Mouse (Mus musculus): ENCODE measurements around the gene Actn1. TPM values are rescaled to one million over a fixed set of nuclear protein-coding genes. Genes with fewer than 3 reads are reported as not detected.

Gene Actn1
- total RNA-seq, 2 experiments from 2014 or later: 7.3 to 9.0 TPM

DNA sequence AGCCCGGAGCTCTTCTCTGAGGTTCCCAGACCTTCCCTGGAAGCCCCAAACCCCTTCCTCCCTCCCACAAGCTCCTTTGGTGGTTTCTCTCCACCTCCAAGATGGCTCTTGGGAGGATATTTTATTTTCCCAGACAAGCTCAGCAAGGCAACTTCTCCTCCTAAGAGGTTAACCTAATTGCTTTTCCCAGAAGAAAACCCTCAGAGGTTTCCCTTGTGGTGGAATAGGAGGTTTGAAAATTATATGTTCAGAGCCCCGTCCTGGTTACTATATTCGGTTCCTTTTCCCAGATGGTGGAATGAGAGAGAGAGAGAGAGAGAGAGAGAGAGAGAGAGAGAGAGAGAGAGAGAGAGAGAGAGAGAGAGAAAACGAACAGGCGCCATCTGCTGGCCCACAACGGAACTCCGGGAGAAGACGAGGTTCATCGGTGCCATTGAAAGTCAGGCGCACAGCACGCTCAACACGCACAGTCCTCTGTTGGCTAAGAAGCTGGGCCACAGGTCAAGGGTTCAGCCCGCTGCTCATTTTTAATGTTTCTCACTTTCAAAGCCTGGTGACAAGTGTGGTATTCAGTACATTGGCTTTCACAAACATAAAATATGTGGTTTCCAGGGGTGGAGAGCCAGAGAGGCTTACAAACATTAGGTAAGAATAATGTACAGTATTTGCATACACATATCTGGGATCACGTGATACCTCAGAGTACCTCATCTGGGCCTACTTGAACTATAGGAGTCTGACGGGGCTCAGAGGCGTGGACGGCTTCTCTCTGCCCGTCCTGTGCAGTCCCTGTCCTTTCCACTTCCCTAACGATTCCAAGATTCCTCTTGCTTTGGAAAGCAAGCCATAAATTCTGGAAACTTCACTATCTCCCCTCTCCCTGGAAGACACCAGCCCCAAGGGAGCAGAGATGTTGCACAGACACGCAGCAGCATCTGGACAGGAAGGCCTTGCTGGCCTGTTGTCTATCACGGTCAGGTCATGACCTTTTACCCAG lies 113.6 kb downstream of the Actn1 start:
- peak; percentile 56 to 61 for DNase-seq
- intact Hi-C loops (cut with DNase I): no loop called here

DNA sequence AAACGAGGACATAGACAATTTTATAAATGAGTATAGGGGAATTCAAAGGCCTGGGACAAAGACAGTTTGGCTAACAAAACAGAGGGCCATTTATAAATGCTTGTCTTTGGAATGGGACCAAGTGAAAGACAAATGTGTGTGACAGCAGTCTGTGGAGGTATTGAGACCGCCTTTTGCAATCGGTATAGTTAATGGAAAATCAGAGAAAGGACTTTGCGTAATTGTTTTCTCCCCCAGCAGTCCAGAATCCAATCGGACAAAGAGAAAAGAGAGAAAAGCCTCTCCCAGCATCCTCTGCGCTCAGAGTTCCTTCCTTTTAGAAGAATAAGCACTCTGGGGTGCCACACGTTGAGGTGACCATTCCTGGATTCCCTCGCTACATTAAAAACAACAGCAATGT lies 114.8 kb downstream of the Actn1 start:
- intact Hi-C loops (cut with DNase I): no loop called here
- no peak for DNase-seq

DNA sequence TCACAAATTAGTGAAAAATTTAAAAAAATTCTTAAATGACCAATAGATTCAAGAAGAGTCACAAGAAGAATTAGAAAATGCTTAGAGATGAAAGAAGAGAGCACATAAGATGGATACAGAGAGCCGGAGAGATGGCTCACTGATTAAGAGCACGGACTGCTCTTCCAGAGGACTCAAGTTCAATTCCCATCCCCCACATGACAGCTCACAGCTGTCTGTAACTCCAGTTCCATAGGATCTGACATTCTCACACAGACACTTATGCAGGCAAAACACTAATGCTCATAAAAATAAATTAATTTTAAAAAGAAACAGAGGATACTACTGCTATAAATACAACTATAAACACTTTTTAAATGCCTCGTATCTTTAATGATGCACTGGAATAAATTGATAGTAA lies 115.3 kb downstream of the Actn1 start:
- no peak for DNase-seq
- intact Hi-C loops (cut with DNase I): no loop called here

DNA sequence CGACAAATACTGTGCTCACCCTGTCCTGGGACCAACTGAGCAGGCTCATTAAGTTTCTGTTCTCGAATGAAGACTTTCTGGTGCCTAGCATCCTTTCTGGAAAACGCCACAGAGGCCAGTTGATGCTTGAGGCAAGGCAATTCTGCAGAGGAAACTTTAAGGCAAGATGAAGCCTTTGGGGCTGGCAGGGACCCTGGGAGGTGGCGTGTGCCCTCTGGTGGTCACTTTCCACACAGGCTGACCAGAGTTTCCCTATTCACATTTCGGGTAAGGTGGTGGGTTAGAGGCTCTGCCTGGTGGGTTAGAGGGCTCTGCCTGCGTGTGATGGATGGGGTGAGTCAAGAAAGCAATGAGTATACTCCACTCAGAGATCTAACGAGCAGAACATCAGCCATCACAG lies 118.7 kb downstream of the Actn1 start:
- DNase-seq: peak; percentile 45 to 49
- intact Hi-C loops (cut with DNase I): loop anchor here (2.0 kb wide), 1 partner anchor 783 kb away; no protein-coding TSS in a partner anchor

DNA sequence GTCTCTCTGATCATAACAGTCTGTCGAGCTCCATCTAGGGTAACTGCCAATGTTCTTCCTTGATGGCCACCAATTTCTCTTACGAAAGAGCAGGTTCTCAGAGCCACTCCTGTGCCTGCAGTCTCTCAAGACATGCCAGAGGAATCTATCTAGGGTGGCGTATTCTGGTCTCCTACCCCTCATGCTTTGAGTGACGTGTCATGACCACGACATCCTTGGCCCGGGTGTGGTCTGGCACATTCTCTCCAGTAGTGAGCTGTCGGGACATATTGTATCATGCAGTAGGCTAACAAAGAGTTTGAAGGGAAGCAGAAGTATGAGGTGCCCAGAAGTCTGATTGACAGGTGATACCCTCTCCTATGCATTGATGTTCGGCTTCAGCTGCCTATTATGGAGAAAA lies 119.2 kb downstream of the Actn1 start:
- intact Hi-C loops (cut with DNase I): loop anchor here (2.0 kb wide), 1 partner anchor 782 kb away; no protein-coding TSS in a partner anchor
- DNase-seq: no peak

DNA sequence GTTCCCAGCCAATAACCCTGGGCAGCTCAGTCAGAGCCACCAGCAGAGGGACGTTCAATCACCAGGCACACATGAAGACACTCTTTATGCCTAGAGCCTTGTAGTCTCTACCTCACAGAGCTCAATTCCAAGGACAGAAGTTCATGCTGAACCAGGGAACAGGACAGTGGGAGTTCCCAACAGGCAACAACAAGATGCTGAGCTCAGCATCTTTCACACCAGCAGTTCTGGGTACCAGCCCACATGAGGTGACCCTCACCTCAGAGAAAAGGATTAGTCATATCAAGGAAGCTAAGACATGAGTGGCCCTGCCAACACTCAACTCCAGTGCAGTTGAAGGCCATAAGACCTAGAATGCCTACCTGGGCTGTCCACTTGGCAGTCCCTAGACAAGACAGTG lies 122.4 kb downstream of the Actn1 start:
- no peak for DNase-seq
- intact Hi-C loops (cut with DNase I): loop anchor here (5.0 kb wide), 1 partner anchor 605 kb away; no protein-coding TSS in a partner anchor

DNA sequence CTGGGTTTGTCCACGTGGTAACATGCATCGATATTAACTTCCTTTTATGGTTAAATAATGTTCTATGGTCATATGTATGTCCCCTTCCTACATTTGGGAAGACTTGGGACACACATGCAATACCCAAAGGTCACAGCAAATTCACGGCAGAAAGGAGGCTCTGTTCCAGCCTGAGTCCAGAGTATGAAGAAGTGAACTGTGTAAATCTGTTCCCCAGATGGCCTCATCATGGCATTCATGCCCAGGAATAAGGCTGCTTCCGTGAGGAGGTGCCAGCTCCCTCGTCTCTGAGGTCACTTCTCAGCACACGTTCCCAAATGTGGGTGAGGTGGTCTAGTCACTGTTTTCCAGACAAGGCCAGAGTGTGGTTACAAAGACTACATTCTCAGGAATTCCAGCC lies 122.9 kb downstream of the Actn1 start:
- intact Hi-C loops (cut with DNase I): loop anchor here (5.0 kb wide), 1 partner anchor 605 kb away; no protein-coding TSS in a partner anchor

DNA sequence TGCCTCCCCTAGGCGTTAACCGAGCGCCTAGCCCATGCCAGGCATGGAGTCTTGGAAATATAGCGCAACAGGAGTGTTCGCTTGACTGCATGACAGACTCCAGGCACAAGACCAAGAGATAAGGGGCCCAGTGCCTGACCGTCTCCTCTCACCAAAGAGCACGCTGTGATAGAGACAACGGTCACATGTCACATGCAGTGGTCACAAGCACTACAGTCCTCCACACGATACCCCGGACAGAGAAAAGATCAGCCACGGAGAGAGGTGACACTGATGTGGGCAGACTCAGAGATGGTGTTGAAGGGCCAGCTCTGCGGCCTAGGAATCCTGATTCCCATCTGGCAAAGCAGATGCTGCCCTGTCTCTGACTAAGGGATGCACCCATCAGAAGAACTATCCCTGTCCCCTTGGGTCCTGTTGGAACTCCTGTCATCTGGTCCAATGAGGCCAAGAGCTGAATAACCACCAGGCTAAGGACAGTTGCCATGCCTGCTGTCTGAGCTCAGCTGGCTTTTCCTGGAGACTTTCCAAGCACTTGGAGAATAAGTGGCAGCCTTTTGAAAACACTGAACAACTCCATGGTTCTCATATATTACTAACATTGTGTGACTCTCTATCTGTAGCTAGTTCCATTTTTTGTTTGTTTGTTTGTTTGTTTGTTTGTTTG lies 123.8 kb downstream of the Actn1 start:
- no peak for DNase-seq
- intact Hi-C loops (cut with DNase I): loop anchor here (5.0 kb wide), 1 partner anchor 604 kb away; no protein-coding TSS in a partner anchor

More for the DNA sequence above, 122.9 kb downstream of the Actn1 start:
- DNase-seq: no peak

DNA sequence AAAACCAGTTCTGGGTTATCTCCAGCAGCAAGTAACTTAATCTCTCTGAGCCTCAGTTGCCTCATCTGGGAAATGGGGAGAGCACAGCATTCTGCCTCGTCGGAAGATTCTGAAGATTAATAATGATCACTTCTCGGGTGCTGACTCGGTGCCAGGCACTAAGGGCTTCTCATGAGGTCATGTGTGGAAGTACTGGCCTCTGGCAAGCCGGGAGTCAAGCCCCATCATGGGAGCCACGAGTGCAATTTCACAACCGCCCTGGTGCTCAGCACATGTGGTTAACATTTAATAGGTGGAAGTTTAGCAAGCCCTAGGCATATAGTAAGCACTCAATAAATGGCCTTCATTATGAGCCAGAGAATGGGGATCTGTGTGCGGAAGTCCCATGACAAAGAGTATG lies 125.0 kb downstream of the Actn1 start:
- DNase-seq: no peak
- intact Hi-C loops (cut with DNase I): loop anchor here (5.0 kb wide), 1 partner anchor 603 kb away; no protein-coding TSS in a partner anchor

DNA sequence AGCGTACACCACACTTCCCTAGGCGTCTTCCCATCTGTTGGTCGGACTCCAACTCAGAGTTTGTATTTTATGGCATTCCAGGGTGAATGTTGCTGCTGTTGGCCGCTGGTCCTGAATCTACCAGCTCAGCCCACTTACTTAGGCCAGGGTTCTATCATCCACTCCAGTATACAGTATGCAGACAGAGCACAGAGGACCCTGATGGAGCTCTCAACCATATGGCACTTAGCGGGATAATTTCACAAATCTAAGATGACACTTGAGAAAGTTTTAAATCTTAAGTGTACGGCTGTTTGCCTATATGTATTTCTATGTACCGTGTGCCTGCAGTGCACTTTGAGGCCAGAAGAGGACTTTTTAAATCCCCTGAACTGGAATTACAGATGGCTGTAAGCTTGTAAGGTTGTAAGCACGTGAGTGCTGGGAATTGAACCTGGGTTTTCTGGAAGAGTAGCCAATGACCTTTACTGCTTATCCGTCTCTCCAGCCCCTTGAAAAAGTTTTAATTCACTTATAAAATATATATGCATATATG lies 127.1 kb downstream of the Actn1 start:
- no peak for DNase-seq
- intact Hi-C loops (cut with DNase I): loop anchor here (2.0 kb wide), 2 partner anchors 18 to 520 kb away; no protein-coding TSS in a partner anchor

DNA sequence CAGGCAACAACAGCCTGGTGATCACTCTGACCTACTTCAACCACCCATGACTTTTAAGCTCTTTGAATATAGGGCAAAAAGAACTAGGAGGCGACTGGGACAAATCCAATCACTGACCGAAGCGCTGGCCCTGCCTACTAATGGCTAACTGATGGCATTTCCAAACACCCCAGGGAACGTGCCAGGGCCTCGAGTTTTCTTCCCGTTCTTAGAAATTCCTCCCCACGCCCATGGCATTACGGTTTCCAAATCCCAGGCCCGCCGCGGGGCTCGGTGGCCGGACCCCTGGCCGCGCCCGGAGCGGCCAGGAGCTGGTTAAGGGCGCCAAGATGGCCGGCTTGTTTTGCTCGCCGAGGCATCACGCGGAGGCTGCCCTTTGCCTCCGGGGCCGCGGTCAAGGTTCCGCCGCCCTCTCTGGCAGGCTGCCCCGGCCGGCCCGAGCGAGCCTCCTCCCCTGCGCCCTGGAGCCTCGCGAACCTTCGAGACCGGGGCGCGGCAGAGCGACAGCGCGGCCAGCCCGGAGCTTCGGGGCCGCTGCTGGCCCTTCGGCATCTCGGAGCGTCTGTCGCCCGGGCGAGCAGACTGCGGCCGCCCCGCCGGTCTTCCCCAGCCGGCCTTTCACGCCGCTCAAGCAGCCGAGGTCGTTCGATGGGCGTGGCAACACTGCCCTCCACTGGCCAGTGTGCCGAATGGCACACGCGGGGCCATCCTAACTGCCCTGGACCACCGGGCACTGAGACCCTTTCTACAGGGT lies 127.7 kb downstream of the Actn1 start:
- peak; percentile 88 to 91 for DNase-seq
- intact Hi-C loops (cut with DNase I): loop anchor here (2.0 kb wide), 2 partner anchors 18 to 520 kb away; no protein-coding TSS in a partner anchor

DNA sequence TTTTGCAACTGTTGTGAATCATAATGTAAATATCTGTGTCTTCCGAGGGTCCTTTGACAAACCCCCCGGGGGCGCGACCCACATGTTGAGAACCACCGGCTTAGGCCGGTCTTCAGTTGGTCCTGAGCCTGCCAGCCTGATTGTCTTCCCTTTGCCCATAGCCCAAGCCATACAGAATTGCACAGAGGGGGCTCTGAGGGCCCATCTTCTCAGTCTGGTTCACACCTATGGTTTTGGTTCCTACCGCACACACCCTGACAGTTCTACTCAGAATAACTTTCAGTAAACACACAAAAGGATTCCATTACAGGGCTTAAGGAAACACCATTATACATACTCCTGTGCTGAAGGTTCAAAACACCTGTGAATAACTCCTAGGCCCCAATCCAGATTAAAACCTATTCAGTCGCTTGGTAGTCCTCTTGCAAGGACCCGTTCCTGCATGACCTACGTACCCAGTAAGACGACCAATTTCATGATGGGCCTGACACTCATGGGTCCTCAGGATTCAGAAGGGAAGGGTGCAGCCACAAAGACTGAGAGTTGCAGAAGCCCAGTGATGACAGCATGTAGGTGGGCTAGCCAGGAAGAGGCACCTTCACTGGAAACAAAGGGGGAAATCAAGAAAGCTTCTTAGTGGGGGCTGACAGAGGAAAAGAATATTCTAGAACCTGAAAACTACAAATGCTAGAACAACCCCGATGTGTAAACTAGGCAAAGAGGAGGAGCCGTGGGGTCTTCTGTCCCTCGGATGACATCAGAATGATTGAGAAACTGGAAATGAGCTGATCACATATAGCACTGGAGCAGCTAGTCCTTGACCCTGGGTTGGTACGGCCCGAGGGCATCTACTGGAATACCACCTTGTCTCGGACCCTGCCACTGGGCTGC lies 128.6 kb downstream of the Actn1 start:
- no peak for DNase-seq
- intact Hi-C loops (cut with DNase I): loop anchor here (2.0 kb wide), 2 partner anchors 17 to 519 kb away; no protein-coding TSS in a partner anchor

DNA sequence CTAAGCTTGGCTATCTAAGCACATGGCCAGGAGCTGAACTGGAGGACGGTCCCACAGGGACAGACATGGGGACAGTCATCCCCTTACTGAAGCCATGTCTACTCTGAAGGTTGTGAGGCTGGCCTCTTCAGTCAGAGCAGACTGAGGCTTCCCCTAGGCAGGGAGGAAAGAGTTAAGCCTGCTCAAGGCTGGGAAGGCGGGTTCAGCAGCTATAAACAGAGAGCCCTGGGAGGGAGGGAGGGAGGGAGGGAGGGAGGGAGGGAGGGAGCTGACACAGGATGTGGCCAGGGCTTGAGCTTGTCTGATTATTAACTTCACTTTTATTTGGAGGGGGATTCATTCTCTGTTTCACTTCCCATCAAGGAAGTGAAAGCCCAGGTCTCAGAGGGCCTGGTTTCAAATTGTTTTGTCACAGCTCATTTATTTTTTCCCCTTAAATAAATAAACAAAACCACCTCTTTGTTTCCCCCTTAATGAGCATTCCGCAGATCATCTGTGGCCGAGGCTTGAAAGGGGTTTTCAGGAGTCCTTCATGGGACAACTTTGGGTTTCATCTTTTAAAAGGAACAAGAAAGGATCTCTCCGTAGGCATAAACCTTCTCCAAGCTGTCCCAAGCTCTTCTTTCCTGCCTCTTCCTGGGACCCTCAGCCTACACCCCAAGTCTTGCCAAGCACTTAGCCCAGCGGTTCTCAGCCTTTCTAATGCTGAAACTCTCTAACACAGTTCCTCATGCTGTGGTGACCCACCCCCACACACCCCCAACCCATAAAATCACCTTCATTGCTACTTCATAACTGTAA lies 129.4 kb downstream of the Actn1 start:
- intact Hi-C loops (cut with DNase I): no loop called here
- no peak for DNase-seq

DNA sequence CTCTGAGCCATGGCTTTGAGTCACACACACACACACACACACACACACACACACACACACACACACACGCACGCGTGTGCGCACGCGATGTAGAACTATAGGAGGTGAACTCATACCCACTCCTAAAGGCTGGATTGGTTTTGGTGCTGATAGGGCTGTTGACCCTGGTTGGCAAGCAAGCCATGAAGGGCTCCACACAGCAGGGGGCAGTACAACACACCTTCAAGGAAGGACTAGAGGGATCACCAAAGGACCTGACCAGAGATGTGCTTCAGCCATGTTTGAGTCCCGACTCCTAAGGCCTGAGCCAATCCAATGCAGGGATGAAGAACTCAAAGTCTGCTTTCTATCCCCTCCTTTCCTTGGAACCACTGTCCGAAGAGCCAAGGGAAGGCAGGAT lies 130.6 kb downstream of the Actn1 start:
- intact Hi-C loops (cut with DNase I): no loop called here
- DNase-seq: no peak

DNA sequence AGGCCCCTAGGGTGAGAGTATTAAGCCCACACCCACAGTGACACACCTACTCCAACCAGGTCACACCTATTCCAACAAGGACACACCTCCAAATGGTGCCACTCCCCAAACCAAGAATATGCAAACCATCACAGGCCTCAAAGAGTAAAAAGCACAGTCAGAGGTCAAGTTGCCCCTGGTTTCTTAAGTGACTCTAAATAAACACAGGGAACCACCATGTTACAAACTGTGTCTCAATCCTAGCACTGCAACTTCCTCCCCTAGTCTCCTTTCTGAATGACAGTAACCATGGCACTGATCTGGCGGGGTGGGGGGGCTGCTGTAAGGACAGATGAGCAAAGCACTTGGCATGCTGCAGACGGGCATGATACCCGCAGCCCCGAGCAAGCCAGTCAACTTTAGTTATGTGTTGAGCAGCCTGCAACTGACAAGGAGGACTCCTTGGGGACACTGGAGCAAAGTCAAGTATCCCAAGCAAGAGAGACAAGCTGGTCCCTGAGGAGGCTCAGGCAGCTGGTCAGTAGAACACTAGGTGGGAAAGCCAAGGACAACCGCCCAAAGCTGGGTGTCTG lies 132.9 kb downstream of the Actn1 start:
- intact Hi-C loops (cut with DNase I): no loop called here

DNA sequence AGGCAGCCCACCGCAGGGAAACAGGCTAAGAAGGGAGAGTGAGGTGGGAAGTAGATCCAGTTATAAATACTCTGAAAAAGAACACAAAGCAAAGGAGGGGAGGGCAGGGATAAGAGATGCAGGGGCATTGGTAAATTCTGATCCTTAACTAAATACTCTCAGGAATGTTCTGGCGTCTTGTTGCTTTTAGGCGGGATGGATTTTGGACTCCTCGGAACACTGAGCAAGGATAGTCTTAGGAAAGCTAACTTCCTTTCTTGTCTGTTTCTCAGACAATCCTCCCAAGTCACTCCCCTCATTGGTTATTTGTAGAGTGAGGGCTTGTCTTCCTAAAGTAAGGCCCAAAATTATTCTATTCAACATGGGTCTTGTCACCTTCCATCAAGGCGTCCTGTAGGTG lies 134.9 kb downstream of the Actn1 start:
- intact Hi-C loops (cut with DNase I): no loop called here
- no peak for DNase-seq

More for the DNA sequence above, 132.9 kb downstream of the Actn1 start:
- DNase-seq: no peak

DNA sequence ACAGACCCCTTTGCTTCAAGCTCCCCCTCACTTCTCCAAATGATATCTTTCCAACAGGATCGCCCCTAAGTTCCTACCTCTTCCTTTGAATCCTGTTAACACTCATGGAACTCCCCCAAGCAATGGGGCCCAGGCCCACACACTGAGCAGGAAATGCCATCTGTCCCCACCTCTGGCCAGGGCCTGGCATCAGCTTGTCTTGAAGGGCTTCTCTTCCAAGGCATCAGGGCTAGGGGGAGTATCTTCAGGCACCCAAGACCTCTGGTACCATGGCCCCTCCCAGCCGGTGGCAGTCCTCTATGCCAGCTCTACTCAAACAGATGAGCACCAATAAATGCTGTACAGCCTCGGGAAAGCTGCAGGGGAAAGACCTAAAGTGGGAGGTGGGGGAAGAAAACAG lies 135.4 kb downstream of the Actn1 start:
- no peak for DNase-seq
- intact Hi-C loops (cut with DNase I): no loop called here

DNA sequence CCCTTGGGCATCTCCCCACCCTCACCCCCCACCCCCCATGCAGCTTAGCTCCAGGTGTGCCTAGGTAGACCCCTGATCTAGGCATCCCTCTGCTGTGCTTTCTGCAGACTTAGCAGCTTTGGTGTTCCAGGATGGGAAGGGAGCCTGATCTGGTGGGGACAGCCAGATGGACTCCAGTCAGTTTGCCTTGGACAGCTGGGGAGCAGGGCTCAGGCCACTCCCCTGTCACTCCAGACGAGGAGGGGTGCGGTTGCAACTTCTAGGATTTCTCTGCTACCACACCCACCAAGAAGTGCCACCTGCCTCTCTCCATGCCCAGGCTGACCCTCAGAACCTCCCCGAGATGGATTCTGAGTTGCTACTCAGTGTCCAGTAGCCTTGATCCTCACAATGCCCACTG lies 136.0 kb downstream of the Actn1 start:
- intact Hi-C loops (cut with DNase I): no loop called here
- peak in 1 of 2 experiments; percentile 45 for DNase-seq
